Mouse (Mus musculus): ENCODE measurements around the gene 1700001C02Rik. TPM values are rescaled to one million over a fixed set of nuclear protein-coding genes. Genes with fewer than 3 reads are reported as not detected.

The 1700001C02Rik gene
- 0.41 and 1.2 TPM in 2 replicates for polyA plus RNA-seq (2014; fragmentation: Nextera tagmentation; extraction: Ambion mirVana)

GRCm38 (mm10) chr5:30465861-30466260 is at the start of gene 1700001C02Rik:
TSS of gene 1700001C02Rik (plus strand) at chr5:30466047.
- Histone ChIP-seq H3K27me3 (ENCODE audit: control insufficient read depth, insufficient read depth, low read length) (no peaks in the 10 kb centered on the region; the same call in 1 of the 2 replicates), H3K36me3 (ENCODE audit: control insufficient read depth, insufficient read depth, low read length) (no peaks in the 10 kb centered on the region), H3K9ac (replicated peaks; ENCODE audit: low read length) (peak within 1 kb of the TSS; percentile 45; the same call in 1 of the 2 replicates), H3K27ac (replicated peaks; ENCODE audit: low read depth, low read length) (no peak within 1 kb of the TSS), H3K9me3 (ENCODE audit: control insufficient read depth, low read length) (no peaks in the 10 kb centered on the region), H3K4me2 (ENCODE audit: low read length) (peak within 1 kb of the TSS; percentile 63), H3K4me3 (replicated peaks; ENCODE audit: low read depth, low read length) (peak within 1 kb of the TSS; percentile 28), H3K4me1 (ENCODE audit: control insufficient read depth, insufficient read depth, low read length) (peaks cover 22% of the 10 kb centered on the region; the same call in 1 of the 2 replicates)
- 10% methylated on average over 21 of the region's 21 CpGs for WGBS
- DNase-seq = peak; percentile 59
- no peak for ATAC-seq (ENCODE audit: low FRiP score, low TSS enrichment)

GRCm38 (mm10) chr5:30416665-30417064 is 49.2 kb upstream of the 1700001C02Rik start:
- WGBS = 24% methylated on average over 5 of the region's 5 CpGs
- Histone ChIP-seq H3K4me1 (ENCODE audit: control insufficient read depth, insufficient read depth, low read length) (no peaks in the 10 kb centered on the region), H3K9ac (replicated peaks; ENCODE audit: low read length) (no peak overlapping the region), H3K27ac (replicated peaks; ENCODE audit: low read depth, low read length) (0 out of 2 replicates have a peak overlapping the region, but pooled peaks have one; percentile 8), H3K4me3 (replicated peaks; ENCODE audit: low read depth, low read length) (no peak overlapping the region), H3K4me2 (ENCODE audit: low read length) (no peak overlapping the region), H3K27me3 (ENCODE audit: control insufficient read depth, insufficient read depth, low read length) (no peaks in the 10 kb centered on the region), H3K36me3 (ENCODE audit: control insufficient read depth, insufficient read depth, low read length) (no peaks in the 10 kb centered on the region), H3K9me3 (ENCODE audit: control insufficient read depth, low read length) (no peaks in the 10 kb centered on the region)
- DNase-seq = peak; percentile 23
- ATAC-seq (ENCODE audit: low FRiP score, low TSS enrichment) = no peak

GRCm38 (mm10) chr5:30423121-30423520 is 42.7 kb upstream of the 1700001C02Rik start:
- H3K4me1 ChIP-seq (ENCODE audit: control insufficient read depth, insufficient read depth, low read length) = no peaks in the 10 kb centered on the region
- H3K27ac ChIP-seq (replicated peaks; ENCODE audit: low read depth, low read length) = no peak overlapping the region
- no peak for ATAC-seq (ENCODE audit: low FRiP score, low TSS enrichment)
- DNase-seq = no peak
- H3K4me2 ChIP-seq (ENCODE audit: low read length) = no peak overlapping the region
- H3K9ac ChIP-seq (replicated peaks; ENCODE audit: low read length) = no peak overlapping the region
- no peaks in the 10 kb centered on the region for H3K9me3 ChIP-seq (ENCODE audit: control insufficient read depth, low read length)
- H3K27me3 ChIP-seq (ENCODE audit: control insufficient read depth, insufficient read depth, low read length) = no peaks in the 10 kb centered on the region
- H3K4me3 ChIP-seq (replicated peaks; ENCODE audit: low read depth, low read length) = no peak overlapping the region
- 87% methylated on average over 4 of the region's 4 CpGs for WGBS
- H3K36me3 ChIP-seq (ENCODE audit: control insufficient read depth, insufficient read depth, low read length) = no peaks in the 10 kb centered on the region

- Histone ChIP-seq H3K9ac (replicated peaks; ENCODE audit: low read length) (no peak overlapping the region), H3K27ac (replicated peaks; ENCODE audit: low read depth, low read length) (no peak overlapping the region), H3K27me3 (ENCODE audit: control insufficient read depth, insufficient read depth, low read length) (no peaks in the 10 kb centered on the region), H3K4me1 (ENCODE audit: control insufficient read depth, insufficient read depth, low read length) (no peaks in the 10 kb centered on the region), H3K9me3 (ENCODE audit: control insufficient read depth, low read length) (no peaks in the 10 kb centered on the region), H3K36me3 (ENCODE audit: control insufficient read depth, insufficient read depth, low read length) (no peaks in the 10 kb centered on the region), H3K4me3 (replicated peaks; ENCODE audit: low read depth, low read length) (no peak overlapping the region), H3K4me2 (ENCODE audit: low read length) (no peak overlapping the region)
- 37% methylated on average over 8 of the region's 8 CpGs for WGBS
- ATAC-seq (ENCODE audit: low FRiP score, low TSS enrichment) (no peak), DNase-seq (peak; percentile 80)
These were observed 42.1 kb upstream of the 1700001C02Rik start for GRCm38 (mm10) chr5:30423572-30424244.

GRCm38 (mm10) chr5:30427406-30427805 is 38.4 kb upstream of the 1700001C02Rik start:
- no peaks in the 10 kb centered on the region for H3K36me3 ChIP-seq (ENCODE audit: control insufficient read depth, insufficient read depth, low read length)
- no peak for DNase-seq
- H3K4me3 ChIP-seq (replicated peaks; ENCODE audit: low read depth, low read length) = no peak overlapping the region
- no peak overlapping the region for H3K4me2 ChIP-seq (ENCODE audit: low read length)
- no peak overlapping the region for H3K27ac ChIP-seq (replicated peaks; ENCODE audit: low read depth, low read length)
- no peak for ATAC-seq (ENCODE audit: low FRiP score, low TSS enrichment)
- H3K4me1 ChIP-seq (ENCODE audit: control insufficient read depth, insufficient read depth, low read length) = no peaks in the 10 kb centered on the region
- WGBS = 86% methylated on average over 6 of the region's 6 CpGs
- H3K27me3 ChIP-seq (ENCODE audit: control insufficient read depth, insufficient read depth, low read length) = no peaks in the 10 kb centered on the region
- no peaks in the 10 kb centered on the region for H3K9me3 ChIP-seq (ENCODE audit: control insufficient read depth, low read length)
- H3K9ac ChIP-seq (replicated peaks; ENCODE audit: low read length) = no peak overlapping the region

- WGBS = 53% methylated on average over 2 of the region's 2 CpGs
- H3K4me1 ChIP-seq (ENCODE audit: control insufficient read depth, insufficient read depth, low read length) = no peaks in the 10 kb centered on the region
- H3K27ac ChIP-seq (replicated peaks; ENCODE audit: low read depth, low read length) = no peak overlapping the region
- no peak for DNase-seq
- ATAC-seq (ENCODE audit: low FRiP score, low TSS enrichment) = no peak
- H3K9me3 ChIP-seq (ENCODE audit: control insufficient read depth, low read length) = no peaks in the 10 kb centered on the region
- no peak overlapping the region for H3K4me2 ChIP-seq (ENCODE audit: low read length)
- no peak overlapping the region for H3K9ac ChIP-seq (replicated peaks; ENCODE audit: low read length)
- no peaks in the 10 kb centered on the region for H3K36me3 ChIP-seq (ENCODE audit: control insufficient read depth, insufficient read depth, low read length)
- no peak overlapping the region for H3K4me3 ChIP-seq (replicated peaks; ENCODE audit: low read depth, low read length)
- H3K27me3 ChIP-seq (ENCODE audit: control insufficient read depth, insufficient read depth, low read length) = no peaks in the 10 kb centered on the region
These were observed 26.9 kb upstream of the 1700001C02Rik start for GRCm38 (mm10) chr5:30438931-30439330.

GRCm38 (mm10) chr5:30440308-30440906 is 25.4 kb upstream of the 1700001C02Rik start:
- DNase-seq = no peak
- Histone ChIP-seq H3K4me2 (ENCODE audit: low read length) (no peak overlapping the region), H3K4me1 (ENCODE audit: control insufficient read depth, insufficient read depth, low read length) (no peaks in the 10 kb centered on the region), H3K4me3 (replicated peaks; ENCODE audit: low read depth, low read length) (no peak overlapping the region), H3K9me3 (ENCODE audit: control insufficient read depth, low read length) (no peaks in the 10 kb centered on the region), H3K27me3 (ENCODE audit: control insufficient read depth, insufficient read depth, low read length) (no peaks in the 10 kb centered on the region), H3K9ac (replicated peaks; ENCODE audit: low read length) (no peak overlapping the region), H3K27ac (replicated peaks; ENCODE audit: low read depth, low read length) (no peak overlapping the region), H3K36me3 (ENCODE audit: control insufficient read depth, insufficient read depth, low read length) (no peaks in the 10 kb centered on the region)
- ATAC-seq (ENCODE audit: low FRiP score, low TSS enrichment) = no peak
- WGBS = 93% methylated on average over 8 of the region's 8 CpGs

GRCm38 (mm10) chr5:30442196-30442595 is 23.7 kb upstream of the 1700001C02Rik start:
- Histone ChIP-seq H3K27ac (replicated peaks; ENCODE audit: low read depth, low read length) (no peak overlapping the region), H3K4me1 (ENCODE audit: control insufficient read depth, insufficient read depth, low read length) (no peaks in the 10 kb centered on the region), H3K36me3 (ENCODE audit: control insufficient read depth, insufficient read depth, low read length) (no peaks in the 10 kb centered on the region), H3K4me2 (ENCODE audit: low read length) (no peak overlapping the region), H3K9ac (replicated peaks; ENCODE audit: low read length) (no peak overlapping the region), H3K27me3 (ENCODE audit: control insufficient read depth, insufficient read depth, low read length) (no peaks in the 10 kb centered on the region), H3K4me3 (replicated peaks; ENCODE audit: low read depth, low read length) (no peak overlapping the region), H3K9me3 (ENCODE audit: control insufficient read depth, low read length) (no peaks in the 10 kb centered on the region)
- ATAC-seq (ENCODE audit: low FRiP score, low TSS enrichment) (no peak), DNase-seq (no peak)
- WGBS = 72% methylated on average over 5 of the region's 5 CpGs
